Mouse (Mus musculus) heart, embryonic 11.5 days (tissue): ENCODE data around the gene Gimap4. TPM values are rescaled to one million over a fixed set of nuclear protein-coding genes. Genes with fewer than 3 reads are reported as not detected.

Source experiments
- ATAC-seq: fragments of 200-750 bp; cut with Nextera tagmentation; replicated peaks from 2 replicates; pipeline ENCODE4 v1.8.0; 2017; ENCODE audit warnings: moderate library complexity; ENCODE audit not compliant: insufficient number of reproducible peaks, low FRiP score, low TSS enrichment
- H3K27ac ChIP-seq: fragments of 300-500 bp; sonication (generic); 2 replicates; pipeline ENCODE4 v1.5.1; 2014; ENCODE audit warnings: mild to moderate bottlenecking, low read depth, low read length
- H3K27me3 ChIP-seq: fragments of 300-500 bp; sonication (generic); 2 replicates; pipeline ENCODE4 v1.6.1; 2014; ENCODE audit warnings: mild to moderate bottlenecking, low read length, mixed read lengths; ENCODE audit not compliant: control insufficient read depth, insufficient read depth
- H3K36me3 ChIP-seq: fragments of 300-500 bp; sonication (generic); 2 replicates; pipeline ENCODE4 v1.6.1; 2014; ENCODE audit warnings: mild to moderate bottlenecking, low read length, moderate library complexity, mixed read lengths; ENCODE audit not compliant: control insufficient read depth, insufficient read depth
- H3K4me1 ChIP-seq: fragments of 300-500 bp; sonication (generic); 2 replicates; pipeline ENCODE4 v1.6.1; 2014; ENCODE audit warnings: low read length; ENCODE audit not compliant: control insufficient read depth, insufficient read depth
- H3K4me2 ChIP-seq: fragments of 300-500 bp; sonication (generic); 2 replicates; pipeline ENCODE4 v1.6.1; 2014; ENCODE audit warnings: mild to moderate bottlenecking, moderate library complexity
- H3K4me3 ChIP-seq: fragments of 300-500 bp; sonication (generic); 2 replicates; pipeline ENCODE4 v1.5.1; 2014; ENCODE audit warnings: low read depth, low read length
- H3K9ac ChIP-seq: fragments of 300-500 bp; sonication (generic); 2 replicates; pipeline ENCODE4 v1.6.1; 2014; ENCODE audit warnings: mild to moderate bottlenecking, low read depth, low read length, moderate library complexity
- H3K9me3 ChIP-seq: fragments of 300-500 bp; sonication (generic); replicated peaks from 2 replicates; pipeline ENCODE4 v1.6.1; 2016; ENCODE audit warnings: low read length; ENCODE audit not compliant: control insufficient read depth
- WGBS: fragments of 180-500 bp; shearing (Covaris S2); extraction: QIAGEN DNeasy Blood & Tissue Kit; methylation state at CpG from one replicate; pipeline ENCODE4 v1.1.7; 2014; ENCODE audit not compliant: insufficient replicate concordance; 5-methylcytosine and 5-hydroxymethylcytosine counted together
- polyA plus RNA-seq: library from polyadenylated mRNA; unstranded; fragments of >200 nt; fragmentation: Nextera tagmentation; extraction: Ambion mirVana; gene quantifications from 2 replicates; pipeline ENCODE4 v1.2.1, GENCODE M21; 2014

Gene Gimap4
- polyA plus RNA-seq, 1 experiment from 2014 or later: 8.6 TPM

GRCm38 (mm10) chr6:48668022-48668421 is 16.3 kb upstream of the Gimap4 start:
- Histone ChIP-seq H3K27ac (no peak overlapping the region), H3K9ac (no peak overlapping the region), H3K4me1 (no peaks in the 10 kb centered on the region), H3K27me3 (no peaks in the 10 kb centered on the region), H3K4me2 (no peak overlapping the region), H3K4me3 (no peak overlapping the region), H3K36me3 (no peaks in the 10 kb centered on the region), H3K9me3 (no peaks in the 10 kb centered on the region)
- ATAC-seq: no peak

- no peak for ATAC-seq
- H3K36me3 ChIP-seq: no peaks in the 10 kb centered on the region
- no peaks in the 10 kb centered on the region for H3K27me3 ChIP-seq
- no peak overlapping the region for H3K27ac ChIP-seq
- H3K4me2 ChIP-seq: no peak overlapping the region
- no peaks in the 10 kb centered on the region for H3K9me3 ChIP-seq
- no peak overlapping the region for H3K4me3 ChIP-seq
- WGBS: 61% methylated on average over 2 of the region's 2 CpGs
- no peak overlapping the region for H3K9ac ChIP-seq
- no peaks in the 10 kb centered on the region for H3K4me1 ChIP-seq
Measured at GRCm38 (mm10) chr6:48669446-48669969, 14.8 kb upstream of the Gimap4 start.

DNA sequence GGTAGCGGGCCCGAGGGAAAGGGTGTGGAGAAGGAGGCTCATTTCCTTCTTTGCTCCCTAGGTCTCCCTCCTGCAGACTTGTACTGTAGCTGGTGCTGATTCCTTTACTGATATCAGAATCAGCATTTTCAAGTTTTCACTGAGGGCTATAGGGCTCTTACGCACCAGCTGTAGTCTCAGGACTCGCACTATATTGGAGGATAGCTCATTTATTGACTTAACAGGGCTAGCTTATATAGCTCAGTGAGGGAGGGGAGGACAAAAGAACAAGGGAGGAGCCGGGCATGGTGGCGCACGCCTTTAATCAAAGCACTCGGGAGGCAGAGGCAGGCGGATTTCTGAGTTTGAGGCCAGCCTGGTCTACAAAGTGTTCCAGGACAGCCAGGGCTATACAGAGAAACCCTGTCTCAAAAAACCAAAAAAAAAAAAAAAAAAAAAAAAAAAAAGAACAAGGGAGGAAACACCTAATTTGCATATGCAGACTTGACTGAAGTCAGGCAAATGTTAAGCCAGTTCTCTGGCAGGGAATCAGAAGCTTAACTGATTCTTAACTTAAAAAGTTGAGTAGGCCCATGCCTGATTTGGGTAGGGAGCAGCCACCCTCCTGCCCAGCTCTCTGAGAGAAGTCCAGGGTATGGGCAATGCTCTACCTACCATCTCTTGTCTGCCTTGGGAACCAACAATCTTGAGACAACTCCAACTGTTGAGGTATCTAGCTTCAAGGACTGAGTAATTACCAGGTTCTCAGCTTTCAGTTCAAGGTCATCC is 9.9 kb upstream of the Gimap4 start:
- no peaks in the 10 kb centered on the region for H3K9me3 ChIP-seq
- H3K27me3 ChIP-seq: no peaks in the 10 kb centered on the region
- no peak overlapping the region for H3K4me3 ChIP-seq
- H3K36me3 ChIP-seq: no peaks in the 10 kb centered on the region
- H3K4me1 ChIP-seq: no peaks in the 10 kb centered on the region
- H3K27ac ChIP-seq: no peak overlapping the region
- no peak for ATAC-seq
- H3K4me2 ChIP-seq: no peak overlapping the region
- no peak overlapping the region for H3K9ac ChIP-seq
- WGBS: 91% methylated on average over 9 of the region's 9 CpGs

GRCm38 (mm10) chr6:48675400-48675930 is 8.9 kb upstream of the Gimap4 start:
- ATAC-seq: no peak
- no peaks in the 10 kb centered on the region for H3K27me3 ChIP-seq
- peak overlapping the region; percentile 59 for H3K4me2 ChIP-seq
- H3K27ac ChIP-seq: no peak overlapping the region
- peak overlapping the region; percentile 37; the same call in 1 of the 2 replicates for H3K4me3 ChIP-seq
- WGBS: 41% methylated on average over 10 of the region's 10 CpGs
- peak overlapping the region; percentile 54; the same call in 1 of the 2 replicates for H3K9ac ChIP-seq
- H3K4me1 ChIP-seq: no peaks in the 10 kb centered on the region
- no peaks in the 10 kb centered on the region for H3K9me3 ChIP-seq
- H3K36me3 ChIP-seq: no peaks in the 10 kb centered on the region

DNA sequence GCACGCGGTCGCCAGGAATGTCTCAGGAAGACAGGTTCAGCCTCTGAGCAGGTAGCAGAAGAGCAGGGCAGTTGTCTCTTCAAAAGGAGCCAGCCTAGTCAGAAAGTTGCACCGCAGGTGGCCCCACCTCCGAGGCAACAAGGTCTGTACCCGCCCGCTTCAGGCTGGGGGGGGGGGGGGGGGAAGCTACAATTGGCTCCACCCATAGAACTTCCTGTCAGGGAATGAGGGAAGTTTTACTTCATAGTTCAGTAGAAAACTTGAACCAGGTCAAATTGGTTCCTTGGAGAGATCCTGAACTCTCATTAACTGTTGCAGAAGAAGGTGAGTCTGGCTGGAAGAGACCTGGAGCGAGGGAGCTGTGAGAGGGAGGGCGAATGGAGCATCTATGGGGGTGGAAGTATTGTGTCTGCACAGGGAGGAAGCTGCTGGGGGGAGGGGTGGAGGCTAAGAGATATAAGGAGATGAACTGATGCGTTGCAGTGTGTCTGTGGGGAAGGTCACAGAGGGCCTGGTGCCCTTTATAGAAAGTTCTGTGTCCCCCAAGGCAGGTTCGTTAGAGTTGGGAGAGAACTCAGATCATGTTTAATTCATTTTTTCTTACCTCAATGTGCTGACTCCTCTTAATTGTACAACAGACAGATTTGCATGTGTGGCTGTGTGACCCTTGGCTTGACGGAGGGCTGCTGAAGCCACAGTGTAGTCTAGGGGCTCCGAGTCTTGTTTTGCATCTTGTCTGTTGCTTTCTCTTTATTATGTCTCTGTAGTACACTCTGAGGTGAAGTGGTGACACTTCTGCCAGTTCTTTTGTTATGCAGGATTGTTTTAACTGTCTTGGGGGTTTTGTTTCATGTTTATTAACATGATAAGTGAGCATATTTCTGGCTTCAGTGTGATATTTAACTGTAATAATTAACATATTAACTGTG is 8.2 kb upstream of the Gimap4 start, which contains the start of gene Gimap9:
Gene Gimap9 (plus strand): TSS at position 199 of the 929 bp plus-strand sequence.
- H3K36me3 ChIP-seq: no peaks in the 10 kb centered on the region
- H3K27ac ChIP-seq: no peak within 1 kb of the TSS
- H3K4me3 ChIP-seq: peak within 1 kb of the TSS; percentile 37
- peak within 1 kb of the TSS; percentile 56 for H3K9ac ChIP-seq
- WGBS: 26% methylated on average over 13 of the region's 13 CpGs
- H3K4me2 ChIP-seq: peak within 1 kb of the TSS; percentile 59
- no peak for ATAC-seq
- no peaks in the 10 kb centered on the region for H3K4me1 ChIP-seq
- no peaks in the 10 kb centered on the region for H3K27me3 ChIP-seq
- H3K9me3 ChIP-seq: no peaks in the 10 kb centered on the region

GRCm38 (mm10) chr6:48676860-48677415 is 7.4 kb upstream of the Gimap4 start:
- H3K4me2 ChIP-seq: peak overlapping the region; percentile 59; the same call in 1 of the 2 replicates
- no peak overlapping the region for H3K9ac ChIP-seq
- 79% methylated on average over 5 of the region's 5 CpGs for WGBS

GRCm38 (mm10) chr6:48677492-48678345 is 6.6 kb upstream of the Gimap4 start:
- H3K27ac ChIP-seq: no peak overlapping the region
- no peak overlapping the region for H3K4me2 ChIP-seq
- no peak overlapping the region for H3K9ac ChIP-seq
- ATAC-seq: no peak
- no peaks in the 10 kb centered on the region for H3K27me3 ChIP-seq
- H3K36me3 ChIP-seq: no peaks in the 10 kb centered on the region
- WGBS: 89% methylated on average over 17 of the region's 17 CpGs
- no peaks in the 10 kb centered on the region for H3K4me1 ChIP-seq
- no peak overlapping the region for H3K4me3 ChIP-seq
- H3K9me3 ChIP-seq: no peaks in the 10 kb centered on the region

More at GRCm38 (mm10) chr6:48676860-48677415, 7.4 kb upstream of the Gimap4 start:
- no peaks in the 10 kb centered on the region for H3K9me3 ChIP-seq
- peak overlapping the region; percentile 37; the same call in 1 of the 2 replicates for H3K4me3 ChIP-seq
- no peaks in the 10 kb centered on the region for H3K36me3 ChIP-seq
- no peaks in the 10 kb centered on the region for H3K4me1 ChIP-seq
- no peaks in the 10 kb centered on the region for H3K27me3 ChIP-seq
- ATAC-seq: no peak
- no peak overlapping the region for H3K27ac ChIP-seq
